Mouse (Mus musculus) layer of hippocampus, adult 18-20 months (tissue): ENCODE measurements around the gene Eogt. TPM values are rescaled to one million over a fixed set of nuclear protein-coding genes. Genes with fewer than 3 reads are reported as not detected.

ENCODE experiments used
- DNase-seq, 2 experiments: peaks; one replicate each; pipeline ENCODE4 v3.0.0; 2022; ENCODE audit warnings: low spot score in 2 of 2
- total RNA-seq, 2 experiments: library from RNA; stranded (reverse); gene quantifications; 2 replicates each; pipeline ENCODE4 v1.2.3; 2021

Gene Eogt
- total RNA-seq, 2 experiments from 2014 or later: 17.8 to 19.6 TPM

DNA sequence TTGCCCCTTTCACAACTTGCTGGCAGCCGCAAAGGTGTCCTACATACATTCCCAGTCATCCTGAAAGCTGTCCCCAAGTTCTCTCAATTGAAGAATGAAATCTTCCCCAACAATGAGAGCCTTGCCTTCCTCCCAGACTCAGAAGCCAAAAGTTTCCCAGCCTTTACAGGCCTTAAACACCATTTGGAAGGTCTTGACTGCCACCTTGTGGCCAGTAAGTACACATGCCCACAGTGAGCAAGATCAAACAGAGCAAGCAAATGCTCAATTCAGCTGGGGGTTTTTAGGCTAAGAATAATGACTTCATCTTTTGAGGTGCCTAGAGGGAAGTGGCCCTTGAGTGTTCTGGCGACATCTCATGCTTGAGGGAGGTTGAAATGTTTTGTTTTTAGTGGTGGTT, 42.2 kb downstream of the Eogt start:
- DNase-seq: peak in 1 of 2 experiments; percentile 75

DNA sequence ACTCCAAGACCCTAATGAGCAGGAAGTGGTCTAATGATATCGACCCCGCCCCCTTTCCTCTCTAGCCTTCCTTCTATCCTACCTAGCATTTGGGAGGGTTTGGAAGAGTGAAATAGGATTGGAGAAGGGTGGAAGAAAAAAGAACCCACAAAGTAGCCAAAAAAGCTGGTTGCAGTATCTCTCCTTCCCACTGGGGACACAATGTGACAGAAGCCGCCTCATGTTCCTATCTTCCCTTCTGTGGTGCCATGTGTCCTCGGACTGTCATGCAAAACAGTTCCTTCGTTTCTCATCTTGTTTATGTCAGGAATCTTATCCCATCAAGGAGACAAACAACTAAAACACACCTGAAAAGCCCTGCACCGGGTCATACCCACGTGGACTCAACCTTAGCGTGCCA, 42.9 kb downstream of the Eogt start:
- DNase-seq: peak; percentile 18 to 51

DNA sequence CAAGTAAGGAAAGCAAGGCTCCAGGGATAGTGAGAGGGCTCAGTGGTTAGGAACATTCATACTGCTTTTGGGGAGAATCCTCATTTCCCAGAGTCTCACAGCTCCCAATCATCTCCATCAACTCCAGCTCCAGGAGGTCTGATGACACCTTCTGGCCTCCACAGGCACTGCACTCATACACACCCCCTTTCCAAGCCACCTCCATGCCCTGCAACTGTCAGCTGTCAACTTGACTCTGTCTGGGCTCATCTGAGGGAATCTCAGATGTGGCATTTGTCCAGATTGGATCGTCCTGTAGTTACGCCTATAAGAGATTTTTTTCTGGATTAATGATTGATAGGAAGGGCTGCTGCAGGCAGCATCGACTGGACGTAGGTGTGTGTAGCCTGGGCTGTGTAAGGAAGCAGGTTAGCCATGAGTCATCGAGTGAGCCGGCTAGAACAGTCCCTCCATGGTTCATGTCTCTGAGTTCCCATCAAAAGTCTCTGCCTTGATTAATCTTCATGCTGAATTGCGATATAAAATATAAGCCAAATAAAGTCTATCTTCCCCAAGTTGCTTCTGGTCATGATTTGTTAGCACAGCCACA, 44.6 kb downstream of the Eogt start:
- no peak for DNase-seq

DNA sequence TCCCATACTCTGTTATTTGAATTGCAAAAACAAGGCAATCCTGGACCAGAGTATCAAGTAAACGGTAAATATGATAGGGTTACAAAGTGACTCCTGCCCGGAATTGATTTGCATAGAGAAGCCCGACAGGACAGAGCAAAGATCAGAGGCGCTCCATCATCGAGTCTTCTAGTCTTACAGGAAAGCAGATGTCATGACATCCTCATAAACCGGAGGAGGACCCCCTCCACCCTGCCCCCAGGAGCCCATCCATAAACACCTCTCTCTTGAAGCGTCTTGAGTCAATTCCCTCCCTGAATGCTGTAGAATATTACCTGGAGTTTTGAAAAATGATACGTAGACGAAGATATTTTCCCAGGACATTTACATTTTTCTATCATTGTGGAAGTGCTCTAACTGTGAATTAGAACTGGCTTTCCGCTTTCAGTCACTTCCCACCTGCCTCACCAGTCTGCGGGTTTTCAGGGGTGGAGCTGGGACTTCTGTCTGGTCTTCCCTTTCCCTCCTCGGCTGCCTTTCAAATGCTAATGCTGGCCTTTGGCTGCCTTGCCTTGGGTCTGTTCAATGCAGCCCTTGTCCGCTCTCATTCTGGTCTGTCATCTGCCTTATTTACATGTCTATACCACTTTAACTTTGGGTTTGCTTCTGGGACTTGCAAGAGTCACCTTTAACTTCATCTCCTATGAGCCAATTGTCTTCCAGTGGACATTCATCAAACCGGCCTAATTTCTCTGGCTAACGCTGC, 46.9 kb downstream of the Eogt start:
- DNase-seq: no peak

DNA sequence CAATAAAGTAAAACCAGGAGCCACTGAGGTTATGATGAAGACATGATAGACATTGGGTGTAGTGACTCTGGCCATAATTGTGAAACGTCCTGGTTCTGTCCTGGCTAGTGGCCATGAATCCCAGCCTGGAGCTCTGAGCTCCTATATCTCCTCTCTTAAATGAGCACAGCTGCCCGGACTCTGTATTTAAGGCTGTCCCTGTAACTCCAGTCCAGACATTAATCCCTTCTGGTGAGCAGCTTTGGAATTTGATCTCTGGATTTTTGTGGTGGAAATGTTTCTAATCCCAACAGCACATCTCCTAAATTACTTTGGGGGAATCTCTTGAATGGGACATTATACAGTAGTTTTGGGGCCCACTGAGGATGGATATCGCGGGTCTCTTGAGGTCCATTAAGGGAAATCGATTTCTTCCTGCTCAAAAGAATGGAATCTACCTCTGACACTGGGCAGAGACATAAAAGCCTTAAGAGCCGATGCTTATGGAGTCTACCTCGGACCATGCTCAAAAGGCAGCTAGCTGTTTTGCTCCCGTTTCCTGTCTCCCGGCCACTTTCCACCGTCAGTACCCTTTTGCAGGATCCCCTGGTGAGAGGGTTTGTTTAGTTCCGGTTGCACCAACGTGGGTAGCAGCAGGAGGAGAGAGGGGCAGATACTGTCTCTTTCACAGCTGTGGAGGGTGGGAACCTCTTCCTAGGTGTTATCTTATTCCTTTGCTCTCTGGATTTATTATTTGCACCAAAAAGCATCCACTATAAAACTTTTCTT, 47.6 kb downstream of the Eogt start:
- no peak for DNase-seq

DNA sequence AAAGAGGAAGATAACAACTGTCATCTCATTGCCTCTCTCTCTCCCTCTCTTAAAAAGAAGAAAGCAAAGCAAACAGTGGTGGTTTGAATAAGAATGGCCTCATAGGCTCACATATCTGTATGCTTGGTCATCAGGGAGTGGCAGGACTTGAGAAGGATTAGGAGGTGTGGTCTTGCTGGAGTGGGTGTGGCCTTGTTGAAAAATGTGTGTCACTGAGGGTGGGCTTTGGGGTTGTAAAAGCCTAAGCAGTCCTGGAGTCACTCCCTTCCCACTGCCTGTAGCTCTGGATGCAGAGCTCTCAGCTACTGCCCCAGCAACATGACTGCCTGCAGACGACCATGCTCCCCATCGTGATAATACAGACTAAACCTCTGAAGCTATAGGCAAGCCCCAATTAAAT, 66.6 kb downstream of the Eogt start:
- no peak for DNase-seq

DNA sequence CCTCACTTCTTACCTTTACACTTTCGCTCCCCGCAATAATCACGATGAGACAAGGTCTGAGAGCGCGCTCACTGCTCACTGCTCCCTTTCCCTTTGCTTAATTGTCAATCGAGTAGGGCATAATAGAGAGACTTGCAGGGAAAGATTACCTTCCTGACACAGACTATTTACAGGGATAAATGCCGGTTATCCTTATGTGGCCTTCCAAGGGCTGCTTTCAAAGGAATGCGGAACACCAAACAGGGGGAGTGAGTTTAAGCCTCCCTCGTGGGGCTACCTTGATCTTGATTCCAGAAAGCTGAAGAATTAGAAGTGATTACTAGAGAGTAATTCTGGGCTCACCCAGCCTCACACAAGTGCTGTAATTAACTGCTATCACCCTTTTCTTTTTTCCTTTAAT, 69.0 kb downstream of the Eogt start:
- no peak for DNase-seq

DNA sequence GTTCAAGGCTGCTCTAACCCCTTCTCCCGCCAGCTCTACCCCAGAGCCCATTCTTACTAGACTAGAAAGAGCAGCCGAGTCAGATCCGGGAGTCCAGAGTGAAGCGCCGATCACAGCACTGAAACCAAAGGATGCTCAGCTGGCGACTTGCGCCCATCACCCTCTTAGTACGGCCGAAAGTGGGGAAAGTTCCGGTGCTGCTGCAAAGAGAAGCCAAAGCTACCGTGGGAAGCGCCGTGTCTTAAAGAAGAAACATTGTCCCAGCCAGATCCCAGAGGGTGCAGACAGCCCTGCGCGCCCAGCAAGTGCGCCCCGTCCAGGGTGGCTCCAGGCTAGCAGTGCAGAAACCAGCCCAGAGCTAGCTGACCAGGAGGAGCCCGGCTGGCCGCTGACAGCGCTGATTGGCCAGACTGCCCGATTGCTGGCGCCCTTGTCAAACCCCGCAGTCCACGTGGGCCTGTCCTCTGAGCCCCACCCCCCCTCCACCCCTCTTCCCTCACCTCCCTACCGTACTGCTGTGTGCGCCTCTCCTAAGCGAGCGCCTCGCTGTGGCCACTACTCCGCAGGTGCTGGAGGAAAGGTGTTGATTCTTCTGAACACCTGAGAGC, 88.8 kb downstream of the Eogt start, which contains the start of gene Fam19a4:
Gene Fam19a4 (minus strand): TSS at position 340 of the 608 bp plus-strand sequence.
- no peak for DNase-seq

Other genes starting within 250 kb of the Eogt start
- gene Fam19a4, start 88.8 kb downstream of the Eogt start, total RNA-seq: under 1 TPM; 0.15 to 0.36 TPM
- gene Tmf1, start 29.9 kb upstream of the Eogt start, total RNA-seq: 10 to 100 TPM; 48.4 to 52.3 TPM
- gene Uba3, start 56.5 kb upstream of the Eogt start, total RNA-seq: 10 to 100 TPM; 70.9 to 73.7 TPM
- 100 to 1,000 TPM; 179 to 187 TPM for gene Arl6ip5, start 61.5 kb upstream of the Eogt start, total RNA-seq
- not detected for gene Lmod3, start 103.6 kb upstream of the Eogt start, total RNA-seq